Mouse (Mus musculus) liver, adult 2 months (tissue): ENCODE data around the gene 2300002M23Rik.

Experiments used
- CTCF ChIP-seq: fragments of 200-500 bp; IDR thresholded peaks from 2 replicates; pipeline ENCODE4 v1.5.1; 2011; ENCODE audit warnings: low read depth, low read length, control low read depth
- POLR2A ChIP-seq: fragments of 200-500 bp; IDR thresholded peaks from 2 replicates; pipeline ENCODE4 v1.6.1; 2011; ENCODE audit warnings: low read length, control low read depth; ENCODE audit not compliant: insufficient read depth; ENCODE audit errors: extremely low read depth

DNA sequence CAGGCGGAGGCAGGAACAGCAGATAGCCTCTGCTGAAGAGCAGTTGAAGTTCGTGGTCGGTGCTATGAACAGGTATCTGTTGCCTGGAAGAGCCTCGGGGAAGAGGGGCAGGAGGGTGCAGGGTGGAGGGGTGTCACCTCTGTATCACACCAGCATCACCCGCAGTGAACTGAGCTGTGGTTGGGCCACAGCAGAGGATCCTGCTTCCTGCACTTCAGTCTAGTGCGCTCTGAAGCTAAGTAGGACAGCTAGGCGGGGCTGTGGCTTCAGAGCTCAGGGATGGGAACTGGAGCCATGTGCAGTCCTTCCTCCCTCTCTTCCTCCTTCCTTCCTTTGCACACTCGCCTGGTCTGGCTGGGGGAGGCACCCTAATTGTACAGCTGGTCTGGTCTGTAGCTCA lies 40.6 kb upstream of the 2300002M23Rik start:
- no peak for TF ChIP-seq CTCF
- no peak for TF ChIP-seq POLR2A
